Mouse (Mus musculus) neural tube, embryonic 15.5 days (tissue): ENCODE data around the gene Sema4c. TPM values are rescaled to one million over a fixed set of nuclear protein-coding genes. Genes with fewer than 3 reads are reported as not detected.
"Not testable (repeated sequence)": the region's sequence is repeated elsewhere in the genome, so short reads cannot be mapped to it uniquely, and the experiment has no call there.

Experiments
- ATAC-seq: fragments of 200-750 bp; cut with Nextera tagmentation; 2 replicates; pipeline ENCODE4 v1.8.0; 2017; ENCODE audit warnings: mild to moderate bottlenecking, moderate TSS enrichment, moderate library complexity; ENCODE audit not compliant: low FRiP score
- H3K27ac ChIP-seq: fragments of 300-500 bp; sonication (generic); replicated peaks from 2 replicates; pipeline ENCODE4 v1.5.1; 2015; ENCODE audit warnings: mild to moderate bottlenecking, inconsistent platforms
- H3K27me3 ChIP-seq: fragments of 300-500 bp; sonication (generic); replicated peaks from 2 replicates; pipeline ENCODE4 v1.6.1; 2015; ENCODE audit warnings: inconsistent platforms
- H3K36me3 ChIP-seq: fragments of 300-500 bp; sonication (generic); 2 replicates; pipeline ENCODE4 v1.6.1; 2015; ENCODE audit warnings: inconsistent platforms
- H3K4me1 ChIP-seq: fragments of 300-500 bp; sonication (generic); 2 replicates; pipeline ENCODE4 v1.6.1; 2015; ENCODE audit warnings: inconsistent platforms
- H3K4me2 ChIP-seq: fragments of 300-500 bp; sonication (generic); 2 replicates; pipeline ENCODE4 v1.6.1; 2015; ENCODE audit warnings: inconsistent platforms, mild to moderate bottlenecking, moderate library complexity
- H3K4me3 ChIP-seq: fragments of 300-500 bp; sonication (generic); replicated peaks from 2 replicates; pipeline ENCODE4 v1.5.1; 2015; ENCODE audit warnings: mild to moderate bottlenecking, inconsistent platforms
- H3K9ac ChIP-seq: fragments of 300-500 bp; sonication (generic); replicated peaks from 2 replicates; pipeline ENCODE4 v1.6.1; 2015; ENCODE audit warnings: mild to moderate bottlenecking, inconsistent platforms
- H3K9me3 ChIP-seq: fragments of 300-500 bp; sonication (generic); replicated peaks from 2 replicates; pipeline ENCODE4 v1.6.1; 2016; ENCODE audit warnings: inconsistent platforms
- WGBS: fragments of 180-500 bp; shearing (Covaris S2); methylation state at CpG from one replicate; pipeline ENCODE4 v1.1.7; 2015; ENCODE audit warnings: mixed read lengths; 5-methylcytosine and 5-hydroxymethylcytosine counted together
- polyA plus RNA-seq: library from polyadenylated mRNA; unstranded; fragments of >200 nt; fragmentation: Nextera tagmentation; extraction: Ambion mirVana; gene quantifications from 2 replicates; pipeline ENCODE4 v1.2.1, GENCODE M21; 2015

Sema4c gene
- polyA plus RNA-seq, 1 experiment from 2014 or later: 20.8 TPM

DNA sequence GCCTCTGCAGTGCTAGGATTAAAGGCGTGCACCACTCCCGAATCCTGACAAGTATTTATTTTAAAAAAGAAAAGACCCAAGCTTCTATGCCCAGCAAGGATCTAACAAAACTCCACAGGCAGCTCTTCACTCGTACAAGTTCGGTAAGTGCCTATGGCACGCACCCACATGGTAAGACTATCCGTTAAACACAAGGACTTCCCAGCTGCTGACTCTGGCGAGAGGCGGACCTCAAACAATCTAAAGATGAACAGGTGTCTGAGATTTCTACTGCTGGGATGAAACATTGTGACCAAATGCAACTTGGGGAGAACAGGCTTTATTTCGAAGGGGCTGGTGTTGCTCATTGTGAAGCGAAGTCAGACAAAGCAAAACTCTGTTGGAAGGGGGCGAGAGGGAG, 18.0 kb downstream of the Sema4c start:
- no peak for ATAC-seq
- Histone ChIP-seq H3K36me3 (peaks cover 37% of the 10 kb centered on the region), H3K9ac (no peak overlapping the region), H3K4me1 (0 out of 2 replicates have a peak, but pooled peaks cover 2% of the 10 kb centered on the region), H3K4me2 (no peak overlapping the region), H3K9me3 (no peaks in the 10 kb centered on the region), H3K27ac (no peak overlapping the region), H3K27me3 (no peaks in the 10 kb centered on the region), H3K4me3 (no peak overlapping the region)
- WGBS: 91% methylated on average over 11 of the region's 11 CpGs

- Histone ChIP-seq H3K27me3 (no peaks in the 10 kb centered on the region), H3K4me2 (no peak within 1 kb of the TSS), H3K9ac (no peak within 1 kb of the TSS), H3K4me1 (no peaks in the 10 kb centered on the region), H3K36me3 (peaks cover 37% of the 10 kb centered on the region), H3K9me3 (no peaks in the 10 kb centered on the region), H3K4me3 (no peak within 1 kb of the TSS), H3K27ac (no peak within 1 kb of the TSS)
- 62% methylated on average over 9 of the region's 9 CpGs for WGBS
- no peak for ATAC-seq
These were observed 19.0 kb downstream of the Sema4c start, which contains the start of gene Gm42417 for GRCm38 (mm10) chr1:36539186-36539585. Gene Gm42417, minus strand, starts transcription at chr1:36539429.

- Histone ChIP-seq H3K27ac (no peak overlapping the region), H3K9me3 (no peaks in the 10 kb centered on the region), H3K4me2 (no peak overlapping the region), H3K36me3 (peaks cover 37% of the 10 kb centered on the region), H3K4me3 (no peak overlapping the region), H3K4me1 (no peaks in the 10 kb centered on the region), H3K9ac (no peak overlapping the region), H3K27me3 (no peaks in the 10 kb centered on the region)
- ATAC-seq: no peak
- WGBS: 74% methylated on average over 4 of the region's 4 CpGs
These were observed 19.4 kb downstream of the Sema4c start for GRCm38 (mm10) chr1:36538727-36539126.

GRCm38 (mm10) chr1:36536783-36537182, 21.4 kb downstream of the Sema4c start, which contains the start of gene Ankrd23:
Gene Ankrd23, minus strand, starts transcription at chr1:36536883.
- peaks cover 29% of the 10 kb centered on the region for H3K36me3 ChIP-seq
- not testable (repeated sequence) for H3K9ac ChIP-seq, H3K4me1 ChIP-seq, H3K4me2 ChIP-seq, H3K27ac ChIP-seq, H3K9me3 ChIP-seq, H3K4me3 ChIP-seq, ATAC-seq, H3K27me3 ChIP-seq
- 95% methylated on average over 9 of the region's 9 CpGs for WGBS

DNA sequence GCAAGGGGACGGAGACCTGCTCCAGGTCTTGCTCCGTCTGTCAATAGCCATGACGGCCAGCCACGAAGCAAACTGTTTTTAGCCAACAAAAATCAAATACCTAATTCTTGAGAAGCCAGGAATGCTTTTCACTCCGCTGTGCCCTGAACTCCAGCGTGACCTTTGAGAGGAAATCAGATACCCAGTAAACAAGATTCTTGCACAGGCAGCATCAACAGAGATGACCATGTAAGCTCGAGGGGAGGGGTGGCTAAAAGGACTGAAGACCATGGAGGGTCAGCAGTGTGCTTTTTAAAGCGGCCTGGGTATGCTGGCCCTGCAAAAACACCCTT, 21.8 kb downstream of the Sema4c start:
- Histone ChIP-seq H3K4me2 (no peak overlapping the region), H3K27me3 (no peaks in the 10 kb centered on the region), H3K4me3 (no peak overlapping the region), H3K4me1 (no peaks in the 10 kb centered on the region), H3K9me3 (no peaks in the 10 kb centered on the region), H3K9ac (no peak overlapping the region), H3K27ac (no peak overlapping the region), H3K36me3 (peaks cover 28% of the 10 kb centered on the region)
- WGBS: 89% methylated on average over 8 of the region's 8 CpGs
- no peak for ATAC-seq

DNA sequence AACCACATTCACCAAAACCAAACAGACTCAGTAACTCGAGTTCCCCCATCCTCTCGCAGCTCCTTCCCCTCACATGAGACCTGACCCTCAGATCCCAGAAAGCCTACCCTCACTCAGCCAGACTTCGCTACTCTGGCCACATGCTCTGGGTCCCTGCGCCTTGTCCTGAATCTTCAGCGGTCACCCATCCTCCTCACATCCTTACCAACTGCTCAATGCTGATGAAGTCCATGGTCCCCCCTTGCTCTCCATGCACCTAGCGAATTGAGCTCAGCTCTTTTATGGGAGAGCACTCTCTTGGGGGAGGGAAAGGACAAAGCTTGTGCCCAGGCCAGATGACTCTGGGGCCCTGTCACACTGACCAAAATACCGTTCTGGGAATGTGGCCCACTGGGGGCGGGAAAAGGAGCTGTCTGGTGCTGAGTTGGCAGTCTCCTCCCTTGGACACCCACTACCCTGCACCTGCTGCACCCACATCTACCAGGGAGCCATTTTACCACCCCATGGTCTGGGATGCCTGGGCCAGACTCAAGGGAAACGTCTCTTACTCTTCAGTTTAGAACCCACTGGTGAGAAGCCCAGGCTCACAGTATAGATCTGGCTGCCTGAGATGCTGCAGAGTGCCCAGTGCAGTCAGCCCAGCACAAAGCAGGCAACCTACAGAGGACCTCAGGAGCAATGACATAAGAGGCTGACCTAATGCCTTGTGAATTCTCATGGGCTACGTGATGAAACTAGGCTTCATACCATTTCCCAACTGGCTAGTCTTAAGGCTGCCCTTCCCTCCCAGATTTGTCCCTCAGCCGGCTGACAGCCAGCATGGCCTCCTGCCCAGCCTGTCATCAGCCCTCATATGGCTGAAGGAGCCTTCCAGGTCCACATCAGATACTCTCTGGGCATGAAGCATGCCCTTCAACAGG, 22.4 kb downstream of the Sema4c start:
- peaks cover 24% of the 10 kb centered on the region for H3K36me3 ChIP-seq
- 84% methylated on average over 11 of the region's 11 CpGs for WGBS
- no peaks in the 10 kb centered on the region for H3K9me3 ChIP-seq
- no peak overlapping the region for H3K9ac ChIP-seq
- H3K4me3 ChIP-seq: no peak overlapping the region
- H3K27ac ChIP-seq: no peak overlapping the region
- no peaks in the 10 kb centered on the region for H3K4me1 ChIP-seq
- no peak overlapping the region for H3K4me2 ChIP-seq
- H3K27me3 ChIP-seq: no peaks in the 10 kb centered on the region
- no peak for ATAC-seq

- H3K4me1 ChIP-seq: no peaks in the 10 kb centered on the region
- no peak overlapping the region for H3K4me3 ChIP-seq
- no peaks in the 10 kb centered on the region for H3K9me3 ChIP-seq
- peaks cover 13% of the 10 kb centered on the region for H3K36me3 ChIP-seq
- no peak overlapping the region for H3K9ac ChIP-seq
- 82% methylated on average over 6 of the region's 6 CpGs for WGBS
- no peak overlapping the region for H3K4me2 ChIP-seq
- no peak overlapping the region for H3K27ac ChIP-seq
- H3K27me3 ChIP-seq: no peaks in the 10 kb centered on the region
- no peak for ATAC-seq
These were observed 23.5 kb downstream of the Sema4c start for GRCm38 (mm10) chr1:36534595-36535058.

- H3K4me2 ChIP-seq: no peak overlapping the region
- H3K27me3 ChIP-seq: no peaks in the 10 kb centered on the region
- no peaks in the 10 kb centered on the region for H3K9me3 ChIP-seq
- no peaks in the 10 kb centered on the region for H3K4me1 ChIP-seq
- H3K27ac ChIP-seq: no peak overlapping the region
- no peak overlapping the region for H3K9ac ChIP-seq
- no peak overlapping the region for H3K4me3 ChIP-seq
- no peak for ATAC-seq
- peaks cover 5% of the 10 kb centered on the region for H3K36me3 ChIP-seq
- 85% methylated on average over 6 of the region's 6 CpGs for WGBS
These were observed 24.6 kb downstream of the Sema4c start for GRCm38 (mm10) chr1:36533546-36533945.

GRCm38 (mm10) chr1:36531461-36531860, 26.7 kb downstream of the Sema4c start:
- Histone ChIP-seq H3K4me1 (no peaks in the 10 kb centered on the region), H3K4me3 (no peak overlapping the region), H3K4me2 (no peak overlapping the region), H3K36me3 (peaks cover 10% of the 10 kb centered on the region), H3K27me3 (no peaks in the 10 kb centered on the region), H3K9ac (no peak overlapping the region), H3K9me3 (no peaks in the 10 kb centered on the region), H3K27ac (no peak overlapping the region)
- 89% methylated on average over 12 of the region's 12 CpGs for WGBS
- no peak for ATAC-seq

DNA sequence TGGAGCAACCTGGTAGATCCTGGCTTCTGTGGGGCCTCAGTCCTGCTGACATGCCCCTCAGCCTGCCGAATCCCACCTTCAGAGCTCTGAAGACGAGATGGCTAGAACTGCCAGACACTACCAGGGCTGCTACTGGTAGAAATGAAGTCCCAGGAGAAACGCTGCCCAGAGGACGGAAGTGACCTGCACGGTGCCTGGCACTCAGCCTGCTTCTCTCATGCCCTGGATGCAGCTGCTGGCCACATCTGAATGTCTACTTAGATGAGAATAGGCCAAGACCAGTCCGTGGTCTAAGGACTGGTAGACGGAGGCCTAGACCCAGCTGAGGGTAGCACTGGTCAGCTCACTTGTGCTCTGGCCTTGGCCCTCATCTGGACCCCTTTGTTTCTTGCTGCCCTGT, 27.2 kb downstream of the Sema4c start:
- ATAC-seq: no peak
- 94% methylated on average over 7 of the region's 7 CpGs for WGBS
- Histone ChIP-seq H3K4me2 (no peak overlapping the region), H3K27ac (no peak overlapping the region), H3K9ac (no peak overlapping the region), H3K36me3 (peaks cover 14% of the 10 kb centered on the region), H3K9me3 (no peaks in the 10 kb centered on the region), H3K4me3 (no peak overlapping the region), H3K4me1 (no peaks in the 10 kb centered on the region), H3K27me3 (no peaks in the 10 kb centered on the region)

GRCm38 (mm10) chr1:36530485-36530884, 27.7 kb downstream of the Sema4c start:
- no peaks in the 10 kb centered on the region for H3K27me3 ChIP-seq
- ATAC-seq: no peak
- H3K9me3 ChIP-seq: no peaks in the 10 kb centered on the region
- no peak overlapping the region for H3K4me3 ChIP-seq
- 77% methylated on average over 8 of the region's 8 CpGs for WGBS
- H3K4me1 ChIP-seq: no peaks in the 10 kb centered on the region
- no peak overlapping the region for H3K4me2 ChIP-seq
- peaks cover 19% of the 10 kb centered on the region for H3K36me3 ChIP-seq
- no peak overlapping the region for H3K27ac ChIP-seq
- H3K9ac ChIP-seq: no peak overlapping the region

DNA sequence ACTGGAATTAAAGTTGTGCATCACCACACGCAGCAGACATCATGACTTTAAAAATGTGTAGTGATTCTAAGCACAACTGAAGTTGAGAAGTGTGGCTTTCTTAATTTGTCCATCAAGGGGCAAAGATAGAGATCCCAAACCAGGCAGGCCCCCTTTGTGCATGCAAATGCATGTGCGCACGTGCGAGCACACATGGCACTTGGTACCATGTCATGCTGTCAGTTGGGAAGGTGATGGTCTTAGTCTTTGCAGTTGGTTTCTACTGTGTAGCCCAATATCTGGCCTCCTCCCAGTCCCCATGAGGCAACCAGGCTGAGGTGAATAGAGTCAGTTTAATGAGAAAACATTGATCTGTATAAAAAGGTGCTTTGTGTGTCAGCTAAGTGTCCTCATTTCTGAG, 28.3 kb downstream of the Sema4c start:
- H3K9me3 ChIP-seq: no peaks in the 10 kb centered on the region
- no peak overlapping the region for H3K9ac ChIP-seq
- no peak overlapping the region for H3K4me3 ChIP-seq
- no peak overlapping the region for H3K27ac ChIP-seq
- 92% methylated on average over 4 of the region's 4 CpGs for WGBS
- H3K4me1 ChIP-seq: no peaks in the 10 kb centered on the region
- no peak for ATAC-seq
- H3K36me3 ChIP-seq: peaks cover 25% of the 10 kb centered on the region
- no peaks in the 10 kb centered on the region for H3K27me3 ChIP-seq
- no peak overlapping the region for H3K4me2 ChIP-seq
